Mouse (Mus musculus) small intestine, adult 2 months (tissue): Measurements from ENCODE around the gene Dad1. TPM values are rescaled to one million over a fixed set of nuclear protein-coding genes. Genes with fewer than 3 reads are reported as not detected.

Experiments used
- H3K27ac ChIP-seq: fragments of 200-500 bp; 2 replicates; pipeline ENCODE4 v1.5.1; 2012; ENCODE audit warnings: low read depth, low read length, control low read depth, inconsistent platforms; ENCODE audit not compliant: insufficient read depth
- H3K27me3 ChIP-seq: fragments of 200-500 bp; 2 replicates; pipeline ENCODE4 v1.6.1; 2012; ENCODE audit warnings: mild to moderate bottlenecking, moderate library complexity, low read length, inconsistent platforms; ENCODE audit not compliant: control insufficient read depth, insufficient read depth
- H3K36me3 ChIP-seq: fragments of 200-500 bp; 2 replicates; pipeline ENCODE4 v1.6.1; 2012; ENCODE audit warnings: mild to moderate bottlenecking, low read length, control low read depth, inconsistent platforms; ENCODE audit not compliant: control insufficient read depth, insufficient read depth
- H3K4me1 ChIP-seq: fragments of 200-500 bp; 2 replicates; pipeline ENCODE4 v1.6.1; 2012; ENCODE audit warnings: low read length, inconsistent platforms, mixed read lengths; ENCODE audit not compliant: control insufficient read depth, insufficient read depth, insufficient read length
- H3K4me3 ChIP-seq: fragments of 200-500 bp; 2 replicates; pipeline ENCODE4 v1.5.1; 2012; ENCODE audit warnings: low read depth, mild to moderate bottlenecking, control low read depth, inconsistent platforms, low read length, moderate library complexity
- CTCF ChIP-seq: fragments of 200-500 bp; IDR thresholded peaks from 2 replicates; pipeline ENCODE4 v1.5.1; 2012; ENCODE audit warnings: low read depth, mild to moderate bottlenecking, control low read depth, inconsistent platforms, low read length, moderate library complexity, mixed read lengths; ENCODE audit not compliant: insufficient replicate concordance, insufficient read length; ENCODE audit errors: extremely low read depth
- POLR2A ChIP-seq: fragments of 200-500 bp; IDR thresholded peaks from 2 replicates; pipeline ENCODE4 v1.6.1; 2012; ENCODE audit warnings: low read depth, mild to moderate bottlenecking, control low read depth, inconsistent platforms, low read length, moderate library complexity
- WGBS: fragments of 180-500 bp; shearing (Covaris S2); methylation state at CpG from one replicate; pipeline ENCODE4 v1.1.7; 2018; 5-methylcytosine and 5-hydroxymethylcytosine counted together
- polyA plus RNA-seq: library from polyadenylated mRNA; depleted of rRNA; stranded (reverse); fragments of >200 nt; gene quantifications from 2 replicates; pipeline ENCODE4 v1.2.3, GENCODE M21; 2012

Dad1 gene
- polyA plus RNA-seq, 1 experiment: 627 TPM

GRCm38 (mm10) chr14:54269566-54269965 is 15.7 kb upstream of the Dad1 start:
- TF ChIP-seq POLR2A: no peak
- TF ChIP-seq CTCF: no peak
- WGBS: 96% methylated on average over 3 of the region's 3 CpGs
- H3K36me3 ChIP-seq: peaks cover 21% of the 10 kb centered on the region
- no peak overlapping the region for H3K4me3 ChIP-seq
- H3K4me1 ChIP-seq: no peaks in the 10 kb centered on the region
- H3K27ac ChIP-seq: no peak overlapping the region
- no peaks in the 10 kb centered on the region for H3K27me3 ChIP-seq

- 93% methylated on average over 10 of the region's 10 CpGs for WGBS
- TF ChIP-seq POLR2A (no peak), CTCF (no peak)
- H3K4me3 ChIP-seq: no peak overlapping the region
Observed at GRCm38 (mm10) chr14:54267966-54268365, 14.1 kb upstream of the Dad1 start.

GRCm38 (mm10) chr14:54265951-54266350 is 12.0 kb upstream of the Dad1 start:
- Histone ChIP-seq H3K4me1 (peaks cover under 1% of the 10 kb centered on the region; the same call in 1 of the 2 replicates), H3K4me3 (no peak overlapping the region), H3K27me3 (no peaks in the 10 kb centered on the region), H3K27ac (no peak overlapping the region), H3K36me3 (peaks cover 32% of the 10 kb centered on the region)
- 93% methylated on average over 6 of the region's 6 CpGs for WGBS
- TF ChIP-seq CTCF: no peak
- TF ChIP-seq POLR2A: no peak

More at GRCm38 (mm10) chr14:54267966-54268365, 14.1 kb upstream of the Dad1 start:
- H3K27ac ChIP-seq: no peak overlapping the region
- H3K36me3 ChIP-seq: peaks cover 28% of the 10 kb centered on the region
- H3K4me1 ChIP-seq: no peaks in the 10 kb centered on the region
- no peaks in the 10 kb centered on the region for H3K27me3 ChIP-seq

GRCm38 (mm10) chr14:54265093-54265492 is 11.2 kb upstream of the Dad1 start:
- TF ChIP-seq CTCF (no peak), POLR2A (no peak)
- peaks cover 8% of the 10 kb centered on the region; the same call in 1 of the 2 replicates for H3K4me1 ChIP-seq
- peaks cover 32% of the 10 kb centered on the region for H3K36me3 ChIP-seq
- no peaks in the 10 kb centered on the region for H3K27me3 ChIP-seq
- 83% methylated on average over 10 of the region's 10 CpGs for WGBS
- no peak overlapping the region for H3K4me3 ChIP-seq
- H3K27ac ChIP-seq: no peak overlapping the region

GRCm38 (mm10) chr14:54264231-54264630 is 10.3 kb upstream of the Dad1 start:
- TF ChIP-seq POLR2A (no peak), CTCF (no peak)
- Histone ChIP-seq H3K4me3 (no peak overlapping the region), H3K27me3 (no peaks in the 10 kb centered on the region), H3K36me3 (peaks cover 32% of the 10 kb centered on the region), H3K4me1 (peaks cover 10% of the 10 kb centered on the region; the same call in 1 of the 2 replicates), H3K27ac (no peak overlapping the region)
- WGBS: 94% methylated on average over 7 of the region's 7 CpGs

GRCm38 (mm10) chr14:54263099-54263498 is 9.2 kb upstream of the Dad1 start:
- TF ChIP-seq POLR2A (no peak), CTCF (no peak)
- H3K27ac ChIP-seq: no peak overlapping the region
- H3K4me1 ChIP-seq: peaks cover 17% of the 10 kb centered on the region; the same call in 1 of the 2 replicates
- H3K27me3 ChIP-seq: no peaks in the 10 kb centered on the region
- WGBS: 96% methylated on average over 6 of the region's 6 CpGs
- H3K4me3 ChIP-seq: no peak overlapping the region
- peaks cover 27% of the 10 kb centered on the region for H3K36me3 ChIP-seq

- H3K27me3 ChIP-seq: no peaks in the 10 kb centered on the region
- H3K4me3 ChIP-seq: no peak overlapping the region
- H3K27ac ChIP-seq: no peak overlapping the region
- H3K36me3 ChIP-seq: peaks cover 26% of the 10 kb centered on the region
- peaks cover 20% of the 10 kb centered on the region; the same call in 1 of the 2 replicates for H3K4me1 ChIP-seq
- WGBS: 97% methylated on average over 8 of the region's 8 CpGs
- no peak for TF ChIP-seq CTCF
- no peak for TF ChIP-seq POLR2A
Observed at GRCm38 (mm10) chr14:54262622-54263021, 8.7 kb upstream of the Dad1 start.
